Mouse (Mus musculus) left cerebral cortex, adult 11 months (tissue): ENCODE results near the gene Plcd1.

Experiments used
- DNase-seq: peaks from one replicate; pipeline ENCODE4 v3.0.0; 2022; ENCODE audit warnings: low spot score

Gene Plcd1

DNA sequence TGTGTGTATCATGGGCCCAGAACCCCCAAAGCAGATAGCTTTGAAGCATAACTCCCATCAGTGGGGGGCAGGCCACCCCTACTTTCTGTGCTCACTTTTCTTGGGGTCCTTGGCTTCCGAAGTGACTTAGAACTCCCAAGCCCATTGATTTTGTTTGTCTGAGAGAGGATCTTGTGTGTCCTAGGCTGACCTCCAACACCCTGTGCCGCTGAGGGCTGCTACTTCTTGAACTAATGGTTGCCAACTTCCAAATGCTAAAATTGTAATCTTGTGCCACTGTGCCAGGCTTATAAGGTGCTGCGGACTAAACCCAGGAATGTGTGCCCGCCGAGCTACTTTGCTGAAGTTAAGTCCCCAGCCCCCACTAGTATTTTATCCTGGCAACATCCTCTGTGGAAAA, 2.8 kb downstream of the Plcd1 start:
- no peak for DNase-seq

- no peak for DNase-seq
These were observed 3.9 kb downstream of the Plcd1 start for GRCm38 (mm10) chr9:119089437-119089836.

GRCm38 (mm10) chr9:119088148-119088801, 5.0 kb downstream of the Plcd1 start:
- DNase-seq: peak; percentile 66

DNA sequence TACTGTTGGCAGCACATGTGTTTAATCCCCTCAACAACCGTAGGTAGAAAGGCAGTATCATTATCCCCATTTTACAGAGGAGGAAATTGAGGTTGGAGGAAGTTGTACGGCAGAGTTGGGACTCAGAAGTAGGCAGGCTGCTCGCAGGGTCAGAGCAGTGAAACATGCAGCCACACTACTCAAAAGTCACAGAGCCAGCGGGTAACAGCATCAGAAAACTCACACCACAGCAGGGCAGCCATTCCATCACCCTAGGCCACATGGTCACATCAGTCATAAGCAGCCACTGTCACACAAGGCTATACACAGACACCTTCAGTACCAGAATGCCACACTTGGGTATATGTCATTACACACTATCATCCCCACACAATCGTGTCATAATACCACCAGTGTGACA, 6.0 kb downstream of the Plcd1 start:
- no peak for DNase-seq

GRCm38 (mm10) chr9:119086451-119086850, 6.9 kb downstream of the Plcd1 start:
- no peak for DNase-seq

DNA sequence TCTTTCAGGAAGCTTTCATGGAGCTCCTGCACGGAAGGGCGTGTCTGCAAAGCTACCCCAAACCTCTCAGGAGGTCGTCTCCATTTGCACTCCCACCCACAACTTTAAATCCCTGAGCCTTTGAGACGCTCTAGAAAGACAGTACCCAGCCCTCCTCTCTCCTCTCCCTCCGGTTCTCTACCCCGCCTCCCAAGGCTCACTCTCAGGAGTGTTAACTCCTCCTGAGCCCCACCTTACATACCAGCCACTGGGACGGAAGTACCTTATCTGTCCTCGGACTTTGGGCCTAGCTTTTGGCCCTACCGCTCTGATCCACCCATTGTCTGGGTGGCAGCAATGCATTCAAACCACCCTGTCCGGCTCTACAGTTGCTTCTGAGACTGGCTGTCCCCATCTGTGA, 9.3 kb downstream of the Plcd1 start:
- no peak for DNase-seq

DNA sequence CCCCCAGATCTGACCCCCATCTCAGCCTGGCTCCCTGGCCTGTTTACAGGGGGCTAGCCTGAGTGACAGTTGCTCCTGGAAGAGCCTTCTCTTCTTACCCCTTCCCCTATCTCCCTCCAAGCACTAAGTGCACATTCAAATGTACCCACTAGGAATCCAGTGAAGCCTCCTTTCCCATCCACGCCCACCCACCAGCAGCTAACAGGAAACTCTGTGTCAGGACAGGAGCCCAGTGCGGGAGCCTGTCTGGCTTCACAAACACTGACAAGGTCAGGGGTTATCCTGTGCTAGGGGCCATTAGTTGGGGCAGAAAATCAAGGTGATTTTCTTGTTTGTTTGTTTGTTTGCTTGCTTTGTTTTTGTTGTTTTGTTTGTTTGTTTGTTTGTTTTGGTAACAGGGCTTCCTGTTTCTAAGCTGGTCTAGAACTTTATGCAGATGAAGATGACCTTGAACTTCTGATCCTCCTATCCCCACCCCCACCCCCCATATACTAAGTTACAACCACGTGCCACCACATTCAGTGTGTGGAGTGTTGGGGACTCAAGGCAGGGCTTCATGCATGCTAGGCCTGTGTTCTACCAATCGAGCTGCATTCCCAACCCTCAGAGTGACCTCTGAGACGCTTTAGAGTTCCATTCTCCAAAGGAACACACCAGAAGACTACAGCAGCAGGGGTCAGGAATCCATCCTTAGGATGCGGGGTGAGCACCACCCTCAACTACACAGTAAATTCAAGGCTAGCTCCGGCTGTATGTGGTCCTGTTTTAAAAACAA, 10.5 kb downstream of the Plcd1 start:
- DNase-seq: no peak

GRCm38 (mm10) chr9:119082039-119082438, 11.3 kb downstream of the Plcd1 start:
- no peak for DNase-seq

DNA sequence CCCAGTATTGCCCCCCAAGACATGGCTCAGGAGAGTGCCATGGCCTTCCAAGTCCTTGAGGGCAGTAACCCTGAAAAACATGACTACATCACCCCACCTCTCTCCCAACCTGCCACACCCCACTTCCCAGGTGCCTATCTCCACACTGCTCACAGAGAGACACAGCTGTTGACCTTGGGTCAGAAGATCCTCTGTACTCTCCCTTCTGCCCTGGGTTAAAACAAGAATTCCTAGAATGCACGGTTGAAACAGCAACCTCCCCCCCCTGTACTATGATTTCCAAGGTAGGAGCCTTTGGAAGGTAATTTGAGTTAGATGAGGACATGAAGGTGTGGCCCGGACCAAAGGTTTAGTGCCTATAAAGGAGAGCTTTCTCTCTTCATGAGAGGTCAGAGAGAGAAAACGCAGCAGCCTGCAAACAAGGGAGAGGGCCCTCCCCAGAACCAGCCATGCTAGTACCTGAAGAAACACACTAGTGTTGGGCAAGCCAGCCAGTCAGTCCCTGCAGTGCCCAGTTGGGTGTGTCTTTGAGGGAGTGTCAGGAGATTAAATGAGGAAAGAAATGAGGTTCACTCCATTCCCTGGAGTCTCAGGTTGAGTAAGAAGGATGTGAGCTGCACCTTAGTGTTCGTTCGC, 13.1 kb downstream of the Plcd1 start:
- DNase-seq: no peak

DNA sequence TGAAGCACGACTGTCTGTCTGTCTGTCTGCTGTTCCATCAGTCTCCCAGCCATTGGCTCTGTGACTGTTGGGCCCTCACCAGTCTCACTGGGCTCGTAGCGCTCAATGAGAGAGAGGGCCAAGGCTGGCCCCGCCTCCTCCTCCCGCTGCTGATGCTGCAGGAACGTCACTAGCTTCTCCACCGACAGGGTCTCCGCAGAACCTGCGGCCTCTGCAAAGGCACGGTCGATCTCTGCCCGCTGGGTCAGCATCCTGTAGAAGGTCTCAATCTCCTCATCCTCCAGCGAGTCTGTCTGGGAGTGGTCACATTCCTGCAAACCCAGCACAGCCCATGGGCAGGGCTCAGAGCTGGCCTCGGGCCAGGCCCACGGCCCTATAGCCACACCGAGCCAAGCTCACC, 17.6 kb downstream of the Plcd1 start:
- no peak for DNase-seq

DNA sequence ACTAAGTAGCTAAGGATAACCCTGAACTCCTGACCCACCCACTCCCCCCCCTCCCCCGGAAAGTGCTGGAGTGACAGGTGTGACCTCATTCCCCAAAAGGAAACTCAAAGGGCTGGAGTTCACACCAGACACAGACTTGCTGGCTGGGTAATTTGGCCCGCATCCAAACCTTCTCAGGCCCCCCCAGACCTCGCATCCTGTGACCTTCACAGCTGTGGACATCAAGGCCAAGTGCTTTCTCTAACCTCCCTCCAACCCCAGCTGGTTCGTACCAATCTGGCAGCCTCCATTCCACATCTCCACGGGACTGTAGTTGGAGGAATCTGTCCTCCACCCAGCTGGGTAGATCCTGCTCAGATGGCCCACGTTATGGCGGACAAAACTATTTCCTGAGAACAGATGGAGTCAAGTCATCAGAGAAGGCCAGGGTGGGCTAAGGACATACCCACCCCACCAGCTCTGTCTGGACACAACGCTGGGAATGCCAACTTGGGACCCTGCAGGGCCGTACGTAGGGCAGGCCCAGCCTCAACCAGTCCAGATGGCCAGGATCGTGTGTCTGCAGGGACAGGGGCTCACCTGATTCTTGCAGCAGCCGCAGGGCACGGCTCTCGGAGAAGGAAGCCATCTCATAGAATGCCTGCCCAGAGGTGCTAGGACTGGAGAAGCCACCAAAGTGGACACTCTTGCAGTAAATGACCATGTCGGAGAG, 20.0 kb downstream of the Plcd1 start:
- DNase-seq: no peak

- DNase-seq: no peak
These were observed 21.5 kb downstream of the Plcd1 start for GRCm38 (mm10) chr9:119071786-119072185.

DNA sequence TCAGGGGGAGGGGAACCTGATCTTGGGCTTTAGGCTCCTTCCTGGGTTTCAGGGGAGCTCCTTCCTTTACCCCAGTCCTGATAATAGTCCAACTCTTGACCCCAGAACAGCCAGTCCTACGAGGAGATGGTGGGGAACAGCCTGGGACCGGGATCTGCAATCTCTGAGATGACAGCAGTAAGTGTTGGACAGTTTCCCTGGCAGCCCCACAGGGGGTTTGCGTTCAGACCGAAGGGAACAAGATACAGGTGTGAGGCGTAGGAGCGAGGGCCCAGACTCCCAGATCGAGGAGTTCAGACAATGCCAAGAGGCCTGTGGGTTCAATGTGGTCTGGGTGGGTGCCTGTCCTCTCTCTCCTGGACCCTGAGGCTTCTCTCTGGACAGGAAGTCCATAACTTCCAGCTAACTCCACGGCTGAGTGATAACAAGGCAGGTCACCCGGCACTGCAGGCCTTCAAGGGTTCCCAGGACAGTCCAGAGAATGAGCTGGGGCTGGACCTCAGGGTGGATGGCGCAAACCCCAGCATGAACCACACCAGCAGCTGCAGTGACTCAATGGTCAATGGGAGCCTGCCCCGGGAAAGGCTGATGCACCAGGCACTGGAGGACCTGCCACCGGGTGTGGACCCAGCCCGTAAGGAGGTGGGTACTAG, 23.0 kb downstream of the Plcd1 start:
- no peak for DNase-seq

DNA sequence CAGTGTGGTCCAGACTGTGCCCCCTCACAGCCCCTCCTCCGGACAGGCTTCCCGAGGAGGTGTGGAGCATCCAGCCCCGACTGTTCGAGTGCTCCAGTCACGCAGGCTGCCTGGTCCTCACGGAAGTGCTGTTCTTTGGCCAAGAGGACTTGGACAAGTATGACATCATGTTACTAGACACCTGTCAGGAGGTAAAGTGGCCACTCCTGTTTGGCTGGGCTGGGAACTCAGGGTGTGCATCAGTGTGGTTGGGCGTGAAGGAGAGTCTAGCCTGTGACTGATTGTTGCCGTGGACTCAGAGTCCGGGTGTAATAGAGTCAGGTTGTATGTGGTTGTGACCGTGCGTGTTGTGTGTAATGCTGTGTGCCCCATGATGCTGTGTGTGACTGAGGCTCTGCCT, 25.0 kb downstream of the Plcd1 start:
- no peak for DNase-seq

DNA sequence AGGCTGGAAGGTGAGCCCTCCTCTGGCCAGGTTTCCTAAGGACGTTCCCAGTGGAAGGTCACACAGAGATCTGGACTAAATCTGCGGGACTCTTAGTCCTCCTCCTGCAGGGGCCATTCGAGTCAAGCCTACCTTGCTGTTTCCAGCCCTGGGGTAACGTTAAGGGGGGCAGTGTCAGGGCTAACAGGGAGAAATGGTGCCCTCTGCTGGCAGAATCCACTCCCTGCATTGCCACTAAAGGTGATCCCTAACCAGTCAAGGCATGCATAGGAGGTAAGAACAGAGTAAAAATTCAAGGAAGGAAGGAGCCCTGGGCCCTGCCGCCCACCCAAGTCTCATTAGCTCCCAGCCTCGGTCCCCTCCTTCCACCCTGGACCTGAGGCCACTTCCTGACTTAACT, 25.7 kb downstream of the Plcd1 start:
- peak; percentile 66 for DNase-seq

GRCm38 (mm10) chr9:119064296-119064695, 29.0 kb downstream of the Plcd1 start:
- DNase-seq: no peak

- no peak for DNase-seq
These were observed 30.2 kb downstream of the Plcd1 start for GRCm38 (mm10) chr9:119063036-119063644.

DNA sequence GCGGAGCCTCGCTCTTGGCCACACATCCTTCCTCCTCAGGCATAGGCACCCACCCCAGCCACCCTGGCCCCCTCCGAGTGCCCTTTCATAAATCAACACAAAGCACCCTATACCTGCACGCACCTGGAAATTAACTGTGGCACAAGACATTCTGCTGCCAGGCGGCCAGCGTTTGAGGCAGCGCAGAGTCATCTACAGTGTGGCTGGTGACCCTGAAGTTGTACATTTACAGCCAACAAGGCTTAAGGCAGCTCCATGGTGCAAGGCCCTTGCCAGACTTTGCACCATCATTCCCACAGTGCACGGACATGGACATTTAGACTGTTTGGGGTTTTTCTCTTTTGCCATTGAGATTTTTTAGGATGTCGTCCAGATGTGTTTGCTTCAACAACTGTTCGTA, 32.6 kb downstream of the Plcd1 start:
- DNase-seq: no peak

DNA sequence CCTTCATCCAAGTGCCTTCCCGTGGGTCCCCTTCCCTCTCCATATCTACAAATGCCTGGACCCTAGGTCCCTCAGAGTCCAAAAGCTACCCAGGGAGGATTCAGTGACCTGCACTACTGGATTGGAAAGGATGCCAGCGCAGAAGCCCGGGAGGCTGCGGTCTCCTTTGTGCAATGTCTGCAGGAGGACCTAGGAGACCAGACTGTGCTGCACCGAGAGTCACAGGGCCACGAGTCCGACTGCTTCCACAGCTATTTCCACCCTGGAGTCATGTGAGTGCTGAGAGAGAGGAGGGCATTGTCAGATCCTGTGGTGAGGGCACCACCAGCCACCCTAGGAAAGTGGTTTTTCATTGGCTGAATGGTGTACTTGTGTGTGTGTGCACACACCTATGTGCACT, 35.1 kb downstream of the Plcd1 start:
- no peak for DNase-seq

- DNase-seq: no peak
These were observed 38.0 kb downstream of the Plcd1 start for GRCm38 (mm10) chr9:119055336-119055735.

DNA sequence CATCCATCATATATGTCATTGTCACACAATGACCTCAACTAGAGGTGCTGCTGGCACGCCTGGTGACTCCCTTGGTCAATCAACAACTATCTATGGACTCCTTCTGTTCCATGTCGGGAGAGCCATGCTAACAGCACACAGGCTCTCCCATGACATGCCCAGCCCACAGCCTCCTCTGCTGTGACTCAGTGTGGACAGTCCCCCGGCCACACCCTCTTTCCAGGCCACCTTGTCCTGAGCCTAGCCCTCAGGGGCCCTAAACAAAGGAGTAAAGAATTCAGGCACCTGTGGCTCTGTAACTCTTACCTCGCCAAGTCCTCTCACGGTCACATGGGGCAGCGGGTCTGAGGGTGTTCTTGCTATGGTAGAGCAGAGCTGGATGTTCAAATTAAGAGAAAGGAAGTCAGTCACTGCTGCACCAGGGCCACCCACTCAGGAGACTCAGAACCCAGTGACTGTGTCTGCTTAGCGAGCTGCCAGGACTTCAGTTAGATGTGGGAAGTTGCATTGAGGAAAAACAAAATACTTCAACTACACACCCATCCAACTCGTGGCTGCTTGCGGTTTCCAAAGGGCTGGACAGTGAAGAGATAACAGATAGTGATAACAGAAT, 39.2 kb downstream of the Plcd1 start:
- DNase-seq: no peak
